Mouse (Mus musculus) ovary, adult 10 weeks (tissue): ENCODE data around the gene Gas6. TPM values are rescaled to one million over a fixed set of nuclear protein-coding genes. Genes with fewer than 3 reads are reported as not detected.

Source experiments
- polyA plus RNA-seq: library from polyadenylated mRNA; stranded (reverse); fragments of 350-450 nt; fragmentation: Illumina TruSeq; extraction: RNeasy Lipid Tissue Mini Kit (QIAGEN cat#74804); gene quantifications from one replicate; pipeline ENCODE4 v1.2.3, GENCODE M21; 2014

Gas6 gene
- 49.6 TPM for polyA plus RNA-seq

GRCm38 (mm10) chr8:13493858-13494631, at the start of gene Gas6:
Gene Gas6, minus strand, starts transcription at chr8:13494490.

DNA sequence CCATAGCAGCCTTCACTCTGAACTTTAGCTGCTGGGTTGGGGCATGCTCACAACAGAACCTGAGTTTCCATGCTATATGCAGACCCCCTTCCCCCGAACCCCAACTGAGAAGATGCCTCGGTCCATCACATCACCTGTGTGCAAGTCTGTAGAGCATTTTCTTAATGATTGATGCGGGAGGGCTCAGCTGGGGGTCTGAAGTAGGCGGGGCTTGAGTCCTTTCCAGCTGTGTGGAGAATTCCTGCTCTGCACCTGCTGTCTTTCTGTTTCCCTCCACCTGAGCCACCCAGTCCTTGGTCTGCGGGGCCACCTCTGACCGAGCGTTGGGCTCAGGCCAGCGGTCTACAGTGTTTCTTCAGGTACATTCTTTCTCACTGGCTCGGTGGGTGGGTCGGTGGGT, 59.4 kb downstream of the Gas6 start, which contains the start of gene Tmem255b:
Gene Tmem255b, plus strand, starts transcription at position 301 of the 400 bp plus-strand sequence.

Other genes starting within 250 kb of the Gas6 start
- gene Adprhl1, start 240.3 kb downstream of the Gas6 start, polyA plus RNA-seq, result not detected
- 17.7 TPM for gene Dcun1d2, start 206.4 kb downstream of the Gas6 start, polyA plus RNA-seq
- 22.2 TPM for gene Tmco3, start 206.3 kb downstream of the Gas6 start, polyA plus RNA-seq
- 46.7 TPM for gene Tfdp1, start 155.7 kb downstream of the Gas6 start, polyA plus RNA-seq
- not detected for gene Atp4b, start 97.7 kb downstream of the Gas6 start, polyA plus RNA-seq
- gene Grk1, start 89.4 kb downstream of the Gas6 start, polyA plus RNA-seq, result not detected
- not detected for gene Tmem255b, start 59.3 kb downstream of the Gas6 start, polyA plus RNA-seq
- not detected for gene 1700029H14Rik, start 68.0 kb upstream of the Gas6 start, polyA plus RNA-seq
- 13.4 TPM for gene Rasa3, start 183.1 kb upstream of the Gas6 start, polyA plus RNA-seq
- gene Cfap97d2, start 211.4 kb upstream of the Gas6 start, polyA plus RNA-seq, result 0.17 TPM